Mouse (Mus musculus): ENCODE results near the gene Hoxc9. TPM values are rescaled to one million over a fixed set of nuclear protein-coding genes. Genes with fewer than 3 reads are reported as not detected.
A peak's percentile ranks its signal among the peaks of the same experiment; 100 is the strongest.

Hoxc9 gene
- polyA plus RNA-seq, 1 experiment from 2014 or later, result 0.13 TPM

DNA sequence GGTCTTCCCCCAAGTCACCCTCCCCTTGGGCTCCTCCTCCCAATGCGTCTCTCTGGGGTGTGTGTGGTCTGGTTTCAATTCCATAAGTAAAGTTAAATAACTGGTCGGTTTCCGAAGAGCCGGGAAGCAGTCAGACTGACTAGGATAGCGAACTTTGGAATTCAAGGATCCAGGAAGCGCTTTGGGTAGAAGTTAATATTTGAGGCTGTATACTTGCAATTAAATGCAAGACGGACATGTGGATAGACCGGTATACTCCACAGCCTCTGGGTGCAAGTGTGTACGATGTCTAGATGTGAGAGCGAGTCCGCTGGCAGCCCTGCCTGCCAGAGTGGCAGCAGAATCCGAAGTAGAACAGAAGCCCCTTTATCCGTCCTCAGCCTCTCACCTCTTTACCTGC lies 13.7 kb upstream of the Hoxc9 start:
- no peak overlapping the region for H3K4me2 ChIP-seq
- H3K36me3 ChIP-seq, result no peaks in the 10 kb centered on the region
- H3K4me1 ChIP-seq (replicated peaks), result peaks cover 8% of the 10 kb centered on the region
- no peak overlapping the region for H3K9ac ChIP-seq
- no peak for ATAC-seq (ENCODE audit: low FRiP score)
- H3K4me3 ChIP-seq, result no peak overlapping the region
- WGBS, result 3% methylated on average over 13 of the region's 13 CpGs
- H3K27ac ChIP-seq, result no peak overlapping the region
- peaks cover 98% of the 10 kb centered on the region for H3K27me3 ChIP-seq
- no peaks in the 10 kb centered on the region for H3K9me3 ChIP-seq

DNA sequence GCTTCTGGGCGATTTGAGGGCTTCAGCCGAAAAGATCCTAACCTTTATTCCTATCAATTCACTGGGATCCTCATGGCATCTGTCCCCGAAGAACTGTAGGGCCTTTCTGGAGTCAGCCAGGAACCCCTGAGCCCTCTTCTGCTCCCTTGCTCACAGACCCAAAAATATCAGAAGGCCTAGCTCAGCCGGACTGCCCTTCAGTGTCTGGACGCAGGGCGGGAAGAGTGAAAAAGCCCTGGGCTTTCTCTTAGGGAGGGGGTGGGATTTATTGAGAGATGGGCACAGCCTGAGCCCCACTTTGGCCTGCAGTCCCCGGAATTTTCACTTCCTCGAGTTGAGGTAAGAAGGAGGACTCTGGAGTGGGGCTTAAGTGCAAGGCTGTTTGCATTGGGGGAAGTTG lies 13.0 kb upstream of the Hoxc9 start:
- peaks cover 97% of the 10 kb centered on the region for H3K27me3 ChIP-seq

DNA sequence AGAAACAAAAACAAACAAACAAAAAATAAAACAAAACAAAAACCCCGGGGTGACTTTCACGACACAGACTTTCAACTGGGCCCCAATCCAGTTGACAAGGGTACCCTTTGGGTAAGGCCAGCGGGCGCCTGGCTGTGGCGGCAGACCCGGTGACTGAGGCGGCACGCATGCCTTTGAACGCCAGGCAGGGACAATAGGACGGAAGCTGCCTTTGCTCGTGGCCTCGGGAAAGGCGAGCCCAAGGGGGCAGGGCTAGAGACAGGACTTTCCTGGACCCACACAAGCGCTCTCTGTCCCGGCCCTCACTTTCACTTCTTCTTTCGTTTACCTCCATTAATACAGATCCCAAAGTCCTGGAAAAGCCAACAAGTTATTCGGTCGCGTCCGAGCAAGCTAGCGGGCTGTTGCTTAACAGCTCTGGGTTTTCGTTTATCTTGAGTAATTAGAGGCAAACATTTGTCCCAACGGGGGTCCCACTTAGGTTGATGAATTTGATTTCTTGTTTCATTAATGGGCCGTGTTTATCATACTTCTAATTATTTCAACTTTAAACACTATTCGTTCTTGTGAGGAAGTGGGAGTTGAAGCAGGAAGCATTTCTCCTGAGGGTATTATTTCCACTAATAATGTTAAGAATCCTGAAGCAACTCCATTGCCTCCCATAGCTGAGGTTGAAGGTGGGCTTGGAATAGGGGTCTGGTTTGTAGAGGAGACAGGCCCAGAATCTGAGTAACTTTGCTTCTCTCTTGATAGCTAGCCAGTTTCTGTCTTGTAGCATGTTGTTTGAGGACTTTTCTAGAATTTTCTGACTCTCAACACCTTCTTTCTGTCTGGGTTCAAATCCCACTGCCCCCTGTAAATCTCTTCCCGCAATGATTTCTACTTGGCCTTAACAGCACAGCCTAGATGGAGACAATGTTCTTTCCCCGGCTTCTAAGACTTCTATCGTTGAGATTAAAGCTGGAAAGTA lies 12.3 kb upstream of the Hoxc9 start:
- H3K27me3 ChIP-seq, result peaks cover 97% of the 10 kb centered on the region
- no peak overlapping the region for H3K9ac ChIP-seq
- no peak overlapping the region for H3K27ac ChIP-seq

More for the DNA sequence above, 13.0 kb upstream of the Hoxc9 start:
- WGBS, result 3% methylated on average over 8 of the region's 8 CpGs
- no peak overlapping the region for H3K4me3 ChIP-seq
- H3K27ac ChIP-seq, result no peak overlapping the region
- H3K9ac ChIP-seq, result no peak overlapping the region
- ATAC-seq (ENCODE audit: low FRiP score), result no peak
- H3K4me1 ChIP-seq (replicated peaks), result peaks cover 8% of the 10 kb centered on the region
- H3K9me3 ChIP-seq, result no peaks in the 10 kb centered on the region
- no peak overlapping the region for H3K4me2 ChIP-seq
- no peaks in the 10 kb centered on the region for H3K36me3 ChIP-seq

DNA sequence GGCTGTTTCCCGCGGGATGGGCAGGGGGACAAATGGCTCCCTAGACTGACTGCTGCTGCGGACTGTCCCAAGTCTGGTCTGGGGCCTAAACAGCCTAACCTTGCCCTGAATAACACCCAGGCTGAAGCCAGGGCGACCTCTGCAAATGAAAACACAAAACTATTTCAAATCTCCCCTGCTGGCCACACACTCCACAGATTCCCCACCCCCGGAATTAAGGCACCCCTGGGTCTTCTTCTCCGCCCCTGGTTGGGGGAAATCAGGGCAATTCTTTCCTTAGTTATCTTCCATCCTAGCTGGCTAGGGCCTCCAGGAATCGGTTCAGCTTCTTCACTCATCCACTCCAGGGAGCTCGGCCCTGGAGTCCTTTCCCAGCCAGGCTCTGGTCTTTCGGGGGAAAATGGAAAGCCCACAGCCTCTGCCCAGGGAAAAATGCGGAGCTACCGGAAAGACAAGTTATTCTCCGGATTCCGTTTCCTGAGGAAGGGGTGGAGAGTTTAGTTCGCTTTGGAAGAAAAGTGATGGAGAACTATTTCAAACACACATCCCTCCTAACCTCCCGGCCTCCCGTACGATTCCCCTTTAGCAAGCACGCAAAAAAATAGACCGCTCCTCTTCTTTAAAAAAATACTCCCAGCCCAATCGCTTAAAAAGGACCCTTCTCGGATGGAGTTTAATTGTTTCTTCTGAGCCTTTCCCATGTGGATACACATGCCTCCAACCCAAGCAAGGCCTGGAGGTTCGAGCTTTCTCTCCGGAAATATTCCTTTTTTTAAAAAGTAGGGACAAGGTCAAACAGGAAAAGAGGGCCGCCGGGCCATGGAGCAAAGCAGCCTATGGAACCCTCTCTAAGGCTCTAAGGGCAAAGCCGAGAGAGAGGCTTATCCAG lies 11.0 kb upstream of the Hoxc9 start:
- no peak overlapping the region for H3K4me2 ChIP-seq
- no peak overlapping the region for H3K4me3 ChIP-seq
- no peak overlapping the region for H3K9ac ChIP-seq
- WGBS, result 3% methylated on average over 26 of the region's 26 CpGs
- no peaks in the 10 kb centered on the region for H3K36me3 ChIP-seq
- H3K4me1 ChIP-seq (replicated peaks), result peaks cover 8% of the 10 kb centered on the region
- H3K9me3 ChIP-seq, result no peaks in the 10 kb centered on the region
- no peak overlapping the region for H3K27ac ChIP-seq
- H3K27me3 ChIP-seq, result peaks cover 98% of the 10 kb centered on the region
- no peak for ATAC-seq (ENCODE audit: low FRiP score)

More for the DNA sequence above, 12.3 kb upstream of the Hoxc9 start:
- no peak for ATAC-seq (ENCODE audit: low FRiP score)
- H3K4me1 ChIP-seq (replicated peaks), result peaks cover 8% of the 10 kb centered on the region
- H3K4me2 ChIP-seq, result no peak overlapping the region
- no peaks in the 10 kb centered on the region for H3K36me3 ChIP-seq
- H3K9me3 ChIP-seq, result no peaks in the 10 kb centered on the region
- no peak overlapping the region for H3K4me3 ChIP-seq
- WGBS, result under 1% methylated on average over 28 of the region's 28 CpGs

DNA sequence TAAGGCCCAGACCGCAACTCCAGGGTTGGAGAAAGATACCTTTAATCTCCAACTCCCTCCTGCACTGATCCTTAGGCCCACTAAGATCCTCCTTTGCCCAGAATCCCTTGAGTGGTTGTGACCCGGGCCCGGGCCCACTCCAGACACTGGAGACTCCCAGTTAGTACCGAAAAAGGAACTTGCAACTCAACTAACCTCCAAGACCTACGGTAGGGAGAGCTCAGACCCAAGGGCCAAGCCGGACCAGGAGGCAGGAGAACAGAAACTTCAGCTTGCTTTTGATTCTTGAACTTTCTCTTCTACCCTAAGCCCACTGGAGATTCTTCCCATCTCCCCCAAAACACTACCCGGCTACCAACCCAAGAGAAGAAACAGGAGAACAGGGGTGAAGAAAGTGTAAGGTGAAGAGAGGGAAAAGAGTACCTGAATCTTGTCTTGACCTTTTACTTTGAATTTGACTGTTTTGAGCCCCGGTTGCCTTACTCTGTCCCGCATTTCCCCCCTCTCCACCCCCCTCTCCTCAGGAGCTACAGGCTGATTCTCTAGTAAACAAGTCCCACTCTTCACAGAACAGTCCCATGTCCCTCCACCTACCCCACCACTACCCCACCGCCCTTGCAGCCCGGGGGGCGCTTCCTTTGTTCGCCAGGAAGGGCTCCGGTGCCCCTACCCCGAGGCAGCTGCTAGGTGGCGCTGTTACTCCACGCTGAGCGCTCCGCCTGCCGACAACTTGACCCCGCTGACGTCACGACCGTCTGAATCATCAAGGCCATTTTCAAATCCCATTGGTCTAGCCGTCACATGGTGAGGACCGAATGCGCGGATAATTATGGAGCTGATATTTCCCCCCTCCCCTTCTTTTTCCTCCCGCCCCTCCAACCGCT lies 10.1 kb upstream of the Hoxc9 start:
- Histone ChIP-seq H3K9ac (no peak overlapping the region), H3K4me2 (0 out of 2 replicates have a peak overlapping the region, but pooled peaks have one; percentile 29), H3K27ac (no peak overlapping the region), H3K9me3 (no peaks in the 10 kb centered on the region), H3K27me3 (peaks cover 98% of the 10 kb centered on the region), H3K36me3 (no peaks in the 10 kb centered on the region), H3K4me3 (no peak overlapping the region), H3K4me1 (replicated peaks) (peaks cover 8% of the 10 kb centered on the region)
- ATAC-seq (ENCODE audit: low FRiP score), result no peak
- 4% methylated on average over 30 of the region's 30 CpGs for WGBS

DNA sequence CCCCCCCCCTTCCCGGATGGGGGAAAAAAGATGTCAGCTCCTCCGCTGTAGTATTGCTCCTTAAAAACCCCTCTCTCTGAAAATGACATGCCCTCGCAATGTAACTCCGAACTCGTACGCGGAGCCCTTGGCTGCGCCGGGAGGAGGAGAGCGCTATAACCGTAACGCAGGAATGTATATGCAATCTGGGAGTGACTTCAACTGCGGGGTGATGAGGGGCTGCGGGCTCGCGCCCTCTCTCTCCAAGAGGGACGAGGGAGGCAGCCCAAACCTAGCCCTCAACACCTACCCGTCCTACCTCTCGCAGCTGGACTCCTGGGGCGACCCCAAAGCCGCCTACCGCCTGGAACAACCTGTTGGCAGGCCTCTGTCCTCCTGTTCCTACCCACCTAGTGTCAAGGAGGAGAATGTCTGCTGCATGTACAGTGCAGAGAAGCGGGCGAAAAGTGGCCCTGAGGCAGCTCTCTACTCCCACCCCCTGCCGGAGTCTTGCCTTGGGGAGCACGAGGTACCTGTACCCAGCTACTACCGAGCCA lies 9.4 kb upstream of the Hoxc9 start, which contains the start of gene Hoxc10:
Gene Hoxc10 (plus strand): TSS at position 21 of the 536 bp plus-strand sequence.
- H3K9me3 ChIP-seq, result no peaks in the 10 kb centered on the region
- H3K4me3 ChIP-seq, result no peak within 1 kb of the TSS
- peaks cover 98% of the 10 kb centered on the region for H3K27me3 ChIP-seq
- 0 out of 2 replicates have a peak within 1 kb of the TSS, but pooled peaks have one; percentile 29 for H3K4me2 ChIP-seq
- no peak within 1 kb of the TSS for H3K27ac ChIP-seq
- no peak within 1 kb of the TSS for H3K9ac ChIP-seq
- 2% methylated on average over 27 of the region's 27 CpGs for WGBS
- 0 out of 2 replicates have a peak, but pooled peaks have one; percentile 17 for ATAC-seq (ENCODE audit: low FRiP score)
- H3K36me3 ChIP-seq, result no peaks in the 10 kb centered on the region
- H3K4me1 ChIP-seq (replicated peaks), result peaks cover 8% of the 10 kb centered on the region

DNA sequence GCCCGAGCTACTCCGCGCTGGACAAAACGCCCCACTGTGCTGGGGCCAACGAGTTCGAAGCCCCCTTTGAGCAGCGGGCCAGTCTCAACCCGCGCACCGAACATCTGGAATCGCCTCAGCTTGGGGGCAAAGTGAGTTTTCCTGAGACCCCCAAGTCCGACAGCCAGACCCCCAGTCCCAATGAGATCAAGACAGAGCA lies 9.0 kb upstream of the Hoxc9 start, which contains the start of gene Hoxc5:
Gene Hoxc5 (plus strand): TSS at position 132 of the 199 bp plus-strand sequence.
- WGBS, result 5% methylated on average over 12 of the region's 12 CpGs
- H3K9ac ChIP-seq, result no peak within 1 kb of the TSS
- no peak within 1 kb of the TSS for H3K4me3 ChIP-seq
- peaks cover 8% of the 10 kb centered on the region for H3K4me1 ChIP-seq (replicated peaks)
- H3K9me3 ChIP-seq, result no peaks in the 10 kb centered on the region
- no peak for ATAC-seq (ENCODE audit: low FRiP score)
- no peak within 1 kb of the TSS for H3K27ac ChIP-seq
- H3K27me3 ChIP-seq, result peaks cover 99% of the 10 kb centered on the region
- H3K4me2 ChIP-seq, result 0 out of 2 replicates have a peak within 1 kb of the TSS, but pooled peaks have one; percentile 29
- no peaks in the 10 kb centered on the region for H3K36me3 ChIP-seq

DNA sequence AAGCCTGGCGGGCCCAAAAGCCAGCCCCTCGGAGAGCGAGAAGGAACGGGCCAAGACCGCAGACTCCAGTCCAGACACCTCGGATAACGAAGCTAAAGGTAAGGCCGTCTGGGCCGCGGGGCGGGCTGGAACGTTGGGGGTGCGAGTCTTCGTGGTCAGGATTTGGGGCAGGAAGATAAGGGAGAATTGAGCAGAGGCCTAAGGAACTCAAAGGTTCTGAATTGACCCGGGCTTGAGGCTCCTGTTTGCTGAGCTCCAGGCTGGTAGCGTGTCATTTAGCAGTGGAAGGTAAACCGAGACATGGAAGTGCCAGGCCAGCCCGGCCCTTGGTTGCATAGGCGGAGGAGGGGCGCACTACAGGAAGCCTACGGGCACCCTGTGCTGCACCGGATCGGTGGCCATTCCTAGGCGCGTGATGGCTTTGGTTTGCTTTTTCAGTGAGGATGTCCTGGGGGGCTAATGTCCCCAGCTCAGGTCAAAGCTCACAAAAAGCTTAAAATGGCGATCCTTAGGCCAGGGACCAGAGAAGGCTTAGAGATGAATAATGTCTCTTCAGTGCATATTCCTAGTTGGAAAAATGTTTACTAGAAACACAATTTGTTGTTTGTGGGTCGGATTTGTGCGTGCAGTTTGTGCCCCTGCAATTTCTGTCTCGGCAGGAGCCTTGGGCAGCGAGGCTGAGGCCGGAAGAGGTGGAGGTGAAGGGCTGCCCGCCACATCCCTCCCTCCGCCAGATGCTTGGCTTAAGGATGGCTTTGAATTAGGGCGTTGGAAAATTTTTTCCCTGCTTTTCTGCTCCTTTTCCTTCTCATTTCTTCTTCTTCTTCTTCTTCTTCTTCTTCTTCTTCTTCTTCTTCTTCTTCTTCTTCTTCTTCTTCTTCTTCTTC lies 8.5 kb upstream of the Hoxc9 start:
- Histone ChIP-seq H3K4me3 (no peak overlapping the region), H3K27me3 (peaks cover 99% of the 10 kb centered on the region), H3K27ac (no peak overlapping the region), H3K4me2 (no peak overlapping the region), H3K9me3 (no peaks in the 10 kb centered on the region), H3K9ac (no peak overlapping the region), H3K36me3 (no peaks in the 10 kb centered on the region), H3K4me1 (replicated peaks) (peaks cover 8% of the 10 kb centered on the region)
- no peak for ATAC-seq (ENCODE audit: low FRiP score)
- WGBS, result 3% methylated on average over 34 of the region's 34 CpGs

DNA sequence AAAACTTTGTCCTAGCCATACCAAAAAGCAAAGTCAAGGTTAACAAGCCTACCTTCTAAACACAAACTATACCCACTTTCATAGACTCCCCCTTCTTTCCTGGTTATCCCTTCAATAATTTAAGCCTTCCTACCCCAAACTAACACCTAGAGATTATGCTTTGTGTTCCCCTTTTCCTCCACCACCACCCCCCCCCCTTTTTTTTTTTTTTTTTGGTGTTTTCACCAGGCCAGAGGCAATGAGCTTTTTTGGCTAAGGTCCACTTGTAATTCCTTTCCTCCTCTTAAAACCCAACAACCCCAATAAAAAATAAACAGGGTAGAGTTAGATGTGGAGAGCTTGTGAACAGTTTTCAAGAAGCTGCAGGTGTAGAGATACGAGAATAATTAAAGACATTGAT lies 6.9 kb upstream of the Hoxc9 start:
- peaks cover 99% of the 10 kb centered on the region for H3K27me3 ChIP-seq
- H3K4me3 ChIP-seq, result no peak overlapping the region
- H3K27ac ChIP-seq, result no peak overlapping the region
- H3K36me3 ChIP-seq, result no peaks in the 10 kb centered on the region
- H3K4me1 ChIP-seq (replicated peaks), result peaks cover 8% of the 10 kb centered on the region
- no peak for ATAC-seq (ENCODE audit: low FRiP score)
- H3K4me2 ChIP-seq, result no peak overlapping the region
- 22% methylated on average over 1 of the region's 1 CpGs for WGBS
- no peak overlapping the region for H3K9ac ChIP-seq
- H3K9me3 ChIP-seq, result no peaks in the 10 kb centered on the region

DNA sequence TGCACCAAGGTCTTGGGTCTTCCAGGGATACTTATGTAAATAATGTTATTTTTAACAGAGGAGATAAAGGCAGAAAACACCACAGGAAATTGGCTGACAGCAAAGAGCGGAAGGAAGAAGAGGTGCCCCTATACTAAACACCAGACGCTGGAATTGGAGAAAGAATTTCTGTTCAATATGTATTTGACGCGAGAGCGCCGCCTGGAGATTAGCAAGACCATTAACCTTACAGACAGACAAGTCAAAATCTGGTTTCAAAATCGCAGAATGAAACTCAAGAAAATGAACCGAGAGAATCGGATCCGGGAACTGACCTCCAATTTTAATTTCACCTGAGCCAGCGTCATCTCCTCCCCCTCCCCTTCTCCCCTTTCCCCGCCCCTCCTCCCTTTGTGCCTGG lies 5.5 kb upstream of the Hoxc9 start:
- peaks cover 99% of the 10 kb centered on the region for H3K27me3 ChIP-seq
- WGBS, result 3% methylated on average over 12 of the region's 12 CpGs
- peaks cover 8% of the 10 kb centered on the region for H3K4me1 ChIP-seq (replicated peaks)
- H3K4me2 ChIP-seq, result no peak overlapping the region
- ATAC-seq (ENCODE audit: low FRiP score), result no peak
- no peaks in the 10 kb centered on the region for H3K36me3 ChIP-seq
- H3K9ac ChIP-seq, result no peak overlapping the region
- H3K4me3 ChIP-seq, result no peak overlapping the region
- no peaks in the 10 kb centered on the region for H3K9me3 ChIP-seq
- no peak overlapping the region for H3K27ac ChIP-seq

DNA sequence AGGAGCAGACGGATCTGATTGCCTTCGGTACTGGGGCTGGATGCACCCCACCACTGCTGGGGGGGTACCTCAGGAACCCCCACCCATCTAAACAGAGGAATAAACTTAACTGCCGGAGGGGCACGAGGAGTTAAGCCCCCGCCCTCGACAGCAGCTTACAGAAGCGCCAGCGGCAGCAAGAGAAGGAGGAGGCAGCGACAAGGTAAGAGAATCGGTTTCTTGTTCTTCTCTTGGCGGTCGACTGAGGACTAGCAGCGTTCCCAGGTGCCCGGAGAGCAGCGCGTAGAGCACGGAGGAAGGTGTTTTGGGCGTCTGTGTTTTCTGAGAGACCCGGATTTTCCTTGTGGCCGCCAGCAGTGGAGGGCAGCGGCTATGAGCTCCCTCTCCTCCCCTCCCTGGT lies 4.0 kb upstream of the Hoxc9 start:
- Histone ChIP-seq H3K4me3 (no peak overlapping the region), H3K27me3 (peaks cover 99% of the 10 kb centered on the region)
- WGBS, result 2% methylated on average over 21 of the region's 21 CpGs

More for the DNA sequence above, 4.0 kb upstream of the Hoxc9 start:
- Histone ChIP-seq H3K4me1 (replicated peaks) (no peaks in the 10 kb centered on the region), H3K9ac (no peak overlapping the region), H3K36me3 (no peaks in the 10 kb centered on the region), H3K4me2 (no peak overlapping the region), H3K9me3 (no peaks in the 10 kb centered on the region), H3K27ac (no peak overlapping the region)
- no peak for ATAC-seq (ENCODE audit: low FRiP score)
